Mouse (Mus musculus) C2C12 (cell line): ENCODE results near the gene Hibch.

Source experiments
- CEBPB ChIP-seq: IDR thresholded peaks from one replicate; pipeline ENCODE4 v1.6.1; 2011; ENCODE audit warnings: low read depth, mild to moderate bottlenecking, control low read depth, moderate library complexity
- CTCF ChIP-seq: IDR thresholded peaks from one replicate; pipeline ENCODE4 v1.5.1; 2011; ENCODE audit not compliant: control insufficient read depth, insufficient read depth, insufficient read length
- FOSL1 ChIP-seq: IDR thresholded peaks from one replicate; pipeline ENCODE4 v1.8.0; 2011; ENCODE audit warnings: mild to moderate bottlenecking, low read length; ENCODE audit not compliant: poor library complexity, insufficient read depth, severe bottlenecking
- MAX ChIP-seq: IDR thresholded peaks from one replicate; pipeline ENCODE4 v1.6.1; 2011; ENCODE audit warnings: mild to moderate bottlenecking, control low read depth
- MYOD1 ChIP-seq: IDR thresholded peaks from one replicate; pipeline ENCODE4 v1.6.1; 2011; ENCODE audit warnings: low read depth; ENCODE audit not compliant: control insufficient read depth, insufficient read length
- MYOG ChIP-seq: IDR thresholded peaks from one replicate; pipeline ENCODE4 v1.6.1; 2011; ENCODE audit not compliant: control insufficient read depth, insufficient read length; ENCODE audit errors: extremely low read depth
- USF1 ChIP-seq: IDR thresholded peaks from one replicate; pipeline ENCODE4 v1.6.1; 2011; ENCODE audit warnings: low read depth, mild to moderate bottlenecking, control low read depth, moderate library complexity

DNA sequence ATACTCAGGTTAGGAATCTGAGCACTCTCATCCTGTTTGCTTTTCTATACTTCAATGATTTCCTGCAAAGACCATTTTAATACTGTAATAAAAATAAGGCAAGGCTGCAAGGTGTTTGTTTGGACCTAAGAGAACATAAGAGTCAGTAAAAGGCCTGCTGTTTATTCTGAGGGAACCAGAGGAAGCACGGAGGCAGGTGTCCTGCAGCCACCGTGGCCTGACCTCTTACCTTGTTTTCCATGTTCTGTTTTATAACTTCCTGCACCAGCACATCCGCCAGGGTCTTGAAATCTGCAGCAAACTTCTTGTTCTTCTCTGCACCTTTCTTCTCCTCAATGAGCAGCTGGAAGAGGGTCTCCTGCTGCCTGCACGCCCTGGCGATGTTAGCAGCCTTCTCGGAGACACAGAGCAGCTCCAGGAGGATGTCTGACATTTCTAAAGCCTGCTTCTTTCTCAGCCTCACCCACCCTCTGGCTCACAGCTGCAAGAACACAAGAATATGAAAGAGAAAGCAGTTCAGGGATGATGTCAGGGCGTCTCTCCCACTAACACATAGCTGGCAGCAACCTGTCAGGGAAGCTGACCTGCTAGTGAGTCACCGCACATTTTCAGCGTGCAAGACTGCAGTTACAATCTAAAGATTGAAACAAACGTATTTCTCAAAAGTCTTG lies 45.5 kb upstream of the Hibch start:
- no peak for TF ChIP-seq MAX
- no peak for TF ChIP-seq MYOG
- no peak for TF ChIP-seq CTCF
- no peak for TF ChIP-seq CEBPB
- TF ChIP-seq USF1 = no peak
- TF ChIP-seq FOSL1 = no peak
- TF ChIP-seq MYOD1 = no peak
